Mouse (Mus musculus) thymus, adult 2 months (tissue): ENCODE data around the gene Spef1. TPM values are rescaled to one million over a fixed set of nuclear protein-coding genes. Genes with fewer than 3 reads are reported as not detected.
A peak's percentile ranks its signal among the peaks of the same experiment; 100 is the strongest.

Experiments used
- DNase-seq: peaks from one replicate; pipeline ENCODE4 v3.0.0; 2021
- H3K27ac ChIP-seq: fragments of 200-500 bp; 2 replicates; pipeline ENCODE4 v1.5.1; 2012; ENCODE audit warnings: low read length, control low read depth; ENCODE audit not compliant: control insufficient read depth, insufficient read depth
- H3K27me3 ChIP-seq: fragments of 200-500 bp; 2 replicates; pipeline ENCODE4 v1.6.1; 2012; ENCODE audit warnings: mild to moderate bottlenecking, low read length, moderate library complexity, mixed read lengths; ENCODE audit not compliant: control insufficient read depth, insufficient read depth
- H3K36me3 ChIP-seq: fragments of 200-500 bp; 2 replicates; pipeline ENCODE4 v1.6.1; 2012; ENCODE audit warnings: mild to moderate bottlenecking, low read length, moderate library complexity; ENCODE audit not compliant: control insufficient read depth, insufficient read depth
- H3K4me1 ChIP-seq: fragments of 200-500 bp; replicated peaks from 2 replicates; pipeline ENCODE4 v1.6.1; 2012; ENCODE audit warnings: low read length; ENCODE audit not compliant: control insufficient read depth, insufficient read depth
- H3K4me3 ChIP-seq: fragments of 200-500 bp; 2 replicates; pipeline ENCODE4 v1.5.1; 2012; ENCODE audit warnings: mild to moderate bottlenecking, low read length, control low read depth, moderate library complexity; ENCODE audit not compliant: control insufficient read depth, insufficient read depth
- CTCF ChIP-seq: fragments of 200-500 bp; IDR thresholded peaks from 2 replicates; pipeline ENCODE4 v1.5.1; 2012; ENCODE audit warnings: mild to moderate bottlenecking, control low read depth, low read length, moderate library complexity, borderline replicate concordance; ENCODE audit not compliant: control insufficient read depth, poor library complexity, insufficient read depth; ENCODE audit errors: extremely low read depth
- POLR2A ChIP-seq: fragments of 200-500 bp; IDR thresholded peaks from 2 replicates; pipeline ENCODE4 v1.6.1; 2012; ENCODE audit warnings: mild to moderate bottlenecking, low read length, control low read depth, moderate library complexity; ENCODE audit not compliant: control insufficient read depth, poor library complexity, insufficient read depth; ENCODE audit errors: extremely low read depth
- WGBS: fragments of 180-500 bp; shearing (Covaris S2); methylation state at CpG from one replicate; pipeline ENCODE4 v1.1.7; 2018; 5-methylcytosine and 5-hydroxymethylcytosine counted together
- polyA plus RNA-seq: library from polyadenylated mRNA; depleted of rRNA; stranded (reverse); fragments of >200 nt; gene quantifications from 2 replicates; pipeline ENCODE4 v1.2.3, GENCODE M21; 2012

Gene Spef1
- polyA plus RNA-seq, 1 experiment: 8.7 TPM

GRCm38 (mm10) chr2:131211026-131211615 lies 24.0 kb upstream of the Spef1 start:
- 62% methylated on average over 9 of the region's 9 CpGs for WGBS
- no peak overlapping the region for H3K27ac ChIP-seq
- TF ChIP-seq POLR2A: no peak
- TF ChIP-seq CTCF: no peak
- DNase-seq: no peak
- no peaks in the 10 kb centered on the region for H3K36me3 ChIP-seq
- no peak overlapping the region for H3K4me3 ChIP-seq
- H3K27me3 ChIP-seq: no peaks in the 10 kb centered on the region
- H3K4me1 ChIP-seq: peaks cover 10% of the 10 kb centered on the region

GRCm38 (mm10) chr2:131209969-131210792 lies 23.1 kb upstream of the Spef1 start:
- H3K36me3 ChIP-seq: no peaks in the 10 kb centered on the region
- peak; percentile 91 for DNase-seq
- TF ChIP-seq POLR2A (peak; percentile 77), CTCF (peak; percentile 100)
- H3K4me1 ChIP-seq: peaks cover 12% of the 10 kb centered on the region
- under 1% methylated on average over 50 of the region's 50 CpGs for WGBS
- H3K4me3 ChIP-seq: peak overlapping the region; percentile 80
- peak overlapping the region; percentile 37; the same call in 1 of the 2 replicates for H3K27ac ChIP-seq
- H3K27me3 ChIP-seq: no peaks in the 10 kb centered on the region

GRCm38 (mm10) chr2:131209125-131209795 lies 22.2 kb upstream of the Spef1 start:
- Histone ChIP-seq H3K36me3 (no peaks in the 10 kb centered on the region), H3K4me3 (no peak overlapping the region), H3K27me3 (no peaks in the 10 kb centered on the region), H3K4me1 (peaks cover 16% of the 10 kb centered on the region), H3K27ac (no peak overlapping the region)
- no peak for DNase-seq
- TF ChIP-seq CTCF: no peak
- TF ChIP-seq POLR2A: no peak
- WGBS: 91% methylated on average over 4 of the region's 4 CpGs

- DNase-seq: no peak
- H3K27ac ChIP-seq: no peak overlapping the region
- H3K27me3 ChIP-seq: no peaks in the 10 kb centered on the region
- no peaks in the 10 kb centered on the region for H3K36me3 ChIP-seq
- no peak overlapping the region for H3K4me3 ChIP-seq
- 94% methylated on average over 2 of the region's 2 CpGs for WGBS
- peaks cover 16% of the 10 kb centered on the region for H3K4me1 ChIP-seq
- no peak for TF ChIP-seq CTCF
- TF ChIP-seq POLR2A: no peak
These were observed 21.3 kb upstream of the Spef1 start for GRCm38 (mm10) chr2:131208356-131208755.

GRCm38 (mm10) chr2:131206778-131207177 lies 19.7 kb upstream of the Spef1 start, which contains the start of gene Ap5s1:
TSS of gene Ap5s1 (plus strand) at chr2:131207078.
- DNase-seq: no peak
- Histone ChIP-seq H3K4me1 (peaks cover 16% of the 10 kb centered on the region), H3K4me3 (no peak within 1 kb of the TSS), H3K27me3 (no peaks in the 10 kb centered on the region), H3K27ac (no peak within 1 kb of the TSS), H3K36me3 (no peaks in the 10 kb centered on the region)
- TF ChIP-seq CTCF: no peak
- TF ChIP-seq POLR2A: no peak
- WGBS: 93% methylated on average over 4 of the region's 4 CpGs

- H3K4me3 ChIP-seq: no peak overlapping the region
- no peak for DNase-seq
- no peaks in the 10 kb centered on the region for H3K27me3 ChIP-seq
- TF ChIP-seq POLR2A (no peak), CTCF (no peak)
- H3K27ac ChIP-seq: no peak overlapping the region
- 78% methylated on average over 8 of the region's 8 CpGs for WGBS
- H3K36me3 ChIP-seq: no peaks in the 10 kb centered on the region
- H3K4me1 ChIP-seq: peaks cover 12% of the 10 kb centered on the region
These were observed 18.6 kb upstream of the Spef1 start for GRCm38 (mm10) chr2:131205521-131206182.
